Mouse (Mus musculus) cerebellum, postnatal 36 days (tissue): ENCODE data around the gene Timm9.
"Not testable (repeated sequence)": the region's sequence is repeated elsewhere in the genome, so short reads cannot be mapped to it uniquely, and the experiment has no call there.

Experiments used
- DNase-seq, 2 experiments: peaks; one replicate each; pipeline ENCODE4 v3.0.0; 2021 to 2022; ENCODE audit warnings: mixed read lengths in 2 of 2

Timm9 gene

GRCm38 (mm10) chr12:71104275-71104674, 32.2 kb downstream of the Timm9 start:
- not testable (repeated sequence) for DNase-seq

- DNase-seq, result no peak
Measured at GRCm38 (mm10) chr12:71086331-71086730, 50.2 kb downstream of the Timm9 start.
